Mouse (Mus musculus): ENCODE data around the gene Pmis2. TPM values are rescaled to one million over a fixed set of nuclear protein-coding genes. Genes with fewer than 3 reads are reported as not detected.

The Pmis2 gene
- not detected in 2 replicates for polyA plus RNA-seq (2016; fragmentation: Nextera tagmentation; extraction: Ambion mirVana)

- 72% methylated on average over 9 of the region's 9 CpGs for WGBS
- H3K27ac ChIP-seq: no peak within 1 kb of the TSS
- H3K36me3 ChIP-seq: no peaks in the 10 kb centered on the region
- H3K27me3 ChIP-seq: 0 out of 2 replicates have a peak, but pooled peaks cover 7% of the 10 kb centered on the region
- no peak within 1 kb of the TSS for H3K4me2 ChIP-seq (replicated peaks)
- ATAC-seq (ENCODE audit: low FRiP score): no peak
- H3K4me1 ChIP-seq: no peaks in the 10 kb centered on the region
- no peaks in the 10 kb centered on the region; the same call in 1 of the 2 replicates for H3K9me3 ChIP-seq (replicated peaks)
- H3K4me3 ChIP-seq: no peak within 1 kb of the TSS
- H3K9ac ChIP-seq: no peak within 1 kb of the TSS
These were observed at the start of gene Pmis2 for GRCm38 (mm10) chr7:30671480-30671879. TSS of gene Pmis2 (minus strand) at chr7:30671605.

GRCm38 (mm10) chr7:30719669-30720068 lies 48.3 kb upstream of the Pmis2 start:
- Histone ChIP-seq H3K9me3 (replicated peaks) (no peaks in the 10 kb centered on the region), H3K27ac (no peak overlapping the region)
- ATAC-seq (ENCODE audit: low FRiP score): no peak

DNA sequence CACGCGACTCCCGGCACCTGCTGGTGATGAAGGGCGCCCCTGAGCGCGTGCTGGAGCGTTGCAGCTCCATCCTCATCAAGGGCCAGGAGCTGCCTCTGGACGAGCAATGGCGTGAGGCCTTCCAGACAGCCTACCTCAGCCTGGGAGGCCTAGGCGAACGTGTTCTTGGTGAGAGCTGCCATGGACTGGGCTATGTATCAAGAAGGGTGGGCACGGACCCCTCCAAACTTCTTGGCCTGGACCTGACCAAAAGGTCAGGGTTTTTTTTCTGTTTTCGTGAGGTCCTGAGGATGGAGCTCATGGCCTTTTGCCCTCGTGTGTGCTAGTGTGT lies 46.3 kb upstream of the Pmis2 start:
- Histone ChIP-seq H3K27ac (no peak overlapping the region), H3K9ac (peak overlapping the region; percentile 27; the same call in 1 of the 2 replicates)

More at GRCm38 (mm10) chr7:30719669-30720068, 48.3 kb upstream of the Pmis2 start:
- Histone ChIP-seq H3K4me2 (replicated peaks) (no peak overlapping the region), H3K4me1 (peaks cover 13% of the 10 kb centered on the region), H3K4me3 (no peak overlapping the region), H3K36me3 (no peaks in the 10 kb centered on the region), H3K9ac (no peak overlapping the region), H3K27me3 (peaks cover 48% of the 10 kb centered on the region)
- WGBS: 92% methylated on average over 5 of the region's 5 CpGs

GRCm38 (mm10) chr7:30717006-30717715 lies 45.8 kb upstream of the Pmis2 start:
- peak; percentile 90 for ATAC-seq (ENCODE audit: low FRiP score)
- Histone ChIP-seq H3K9ac (peak overlapping the region; percentile 27; the same call in 1 of the 2 replicates), H3K27ac (no peak overlapping the region), H3K4me2 (replicated peaks) (peak overlapping the region; percentile 53), H3K27me3 (peaks cover 52% of the 10 kb centered on the region), H3K4me1 (peaks cover 13% of the 10 kb centered on the region), H3K36me3 (no peaks in the 10 kb centered on the region), H3K4me3 (peak overlapping the region; percentile 29), H3K9me3 (replicated peaks) (no peaks in the 10 kb centered on the region)
- 2% methylated on average over 43 of the region's 43 CpGs for WGBS

More for the DNA sequence above, 46.3 kb upstream of the Pmis2 start:
- H3K27me3 ChIP-seq: peaks cover 49% of the 10 kb centered on the region
- H3K36me3 ChIP-seq: no peaks in the 10 kb centered on the region
- WGBS: 12% methylated on average over 14 of the region's 14 CpGs
- no peak; the same call in 1 of the 2 replicates for ATAC-seq (ENCODE audit: low FRiP score)
- H3K4me3 ChIP-seq: peak overlapping the region; percentile 29
- peak overlapping the region; percentile 53 for H3K4me2 ChIP-seq (replicated peaks)
- no peaks in the 10 kb centered on the region for H3K9me3 ChIP-seq (replicated peaks)
- H3K4me1 ChIP-seq: peaks cover 13% of the 10 kb centered on the region

GRCm38 (mm10) chr7:30711942-30712341 lies 40.5 kb upstream of the Pmis2 start, which contains the start of gene Atp4a:
TSS of gene Atp4a (plus strand) at chr7:30712209.
- H3K9me3 ChIP-seq (replicated peaks): no peaks in the 10 kb centered on the region
- WGBS: 81% methylated on average over 3 of the region's 3 CpGs
- H3K36me3 ChIP-seq: no peaks in the 10 kb centered on the region
- H3K4me2 ChIP-seq (replicated peaks): no peak within 1 kb of the TSS
- H3K27me3 ChIP-seq: peaks cover 30% of the 10 kb centered on the region
- no peak within 1 kb of the TSS for H3K27ac ChIP-seq
- H3K4me3 ChIP-seq: no peak within 1 kb of the TSS
- no peak within 1 kb of the TSS for H3K9ac ChIP-seq
- H3K4me1 ChIP-seq: peaks cover 1% of the 10 kb centered on the region
- ATAC-seq (ENCODE audit: low FRiP score): no peak

- H3K27ac ChIP-seq: no peak overlapping the region
- no peak overlapping the region for H3K4me2 ChIP-seq (replicated peaks)
- ATAC-seq (ENCODE audit: low FRiP score): no peak
- no peak overlapping the region for H3K9ac ChIP-seq
- no peaks in the 10 kb centered on the region for H3K4me1 ChIP-seq
- H3K9me3 ChIP-seq (replicated peaks): no peaks in the 10 kb centered on the region
- H3K4me3 ChIP-seq: no peak overlapping the region
- H3K36me3 ChIP-seq: no peaks in the 10 kb centered on the region
- H3K27me3 ChIP-seq: peaks cover 5% of the 10 kb centered on the region; the same call in 1 of the 2 replicates
- WGBS: 95% methylated on average over 1 of the region's 1 CpGs
These were observed 36.0 kb upstream of the Pmis2 start for GRCm38 (mm10) chr7:30707441-30707840.

- ATAC-seq (ENCODE audit: low FRiP score): no peak
- 82% methylated on average over 8 of the region's 8 CpGs for WGBS
- Histone ChIP-seq H3K9me3 (replicated peaks) (no peaks in the 10 kb centered on the region), H3K4me3 (no peak overlapping the region), H3K36me3 (no peaks in the 10 kb centered on the region), H3K9ac (no peak overlapping the region), H3K4me1 (no peaks in the 10 kb centered on the region), H3K27ac (no peak overlapping the region), H3K27me3 (0 out of 2 replicates have a peak, but pooled peaks cover 3% of the 10 kb centered on the region), H3K4me2 (replicated peaks) (no peak overlapping the region)
These were observed 34.9 kb upstream of the Pmis2 start for GRCm38 (mm10) chr7:30706214-30706882.

GRCm38 (mm10) chr7:30698589-30698988 lies 27.2 kb upstream of the Pmis2 start, which contains the start of gene 2200002J24Rik:
TSS of gene 2200002J24Rik (plus strand) at chr7:30698926.
- Histone ChIP-seq H3K9ac (no peak within 1 kb of the TSS), H3K4me2 (replicated peaks) (no peak within 1 kb of the TSS), H3K9me3 (replicated peaks) (no peaks in the 10 kb centered on the region), H3K36me3 (no peaks in the 10 kb centered on the region), H3K27me3 (no peaks in the 10 kb centered on the region), H3K4me3 (no peak within 1 kb of the TSS), H3K4me1 (no peaks in the 10 kb centered on the region), H3K27ac (no peak within 1 kb of the TSS)
- ATAC-seq (ENCODE audit: low FRiP score): no peak
- 37% methylated on average over 9 of the region's 9 CpGs for WGBS

- Histone ChIP-seq H3K4me3 (no peak overlapping the region), H3K4me1 (no peaks in the 10 kb centered on the region), H3K9me3 (replicated peaks) (no peaks in the 10 kb centered on the region), H3K9ac (no peak overlapping the region), H3K36me3 (no peaks in the 10 kb centered on the region), H3K4me2 (replicated peaks) (no peak overlapping the region), H3K27me3 (no peaks in the 10 kb centered on the region), H3K27ac (no peak overlapping the region)
- 64% methylated on average over 5 of the region's 5 CpGs for WGBS
- ATAC-seq (ENCODE audit: low FRiP score): no peak
These were observed 26.7 kb upstream of the Pmis2 start for GRCm38 (mm10) chr7:30698101-30698500.

DNA sequence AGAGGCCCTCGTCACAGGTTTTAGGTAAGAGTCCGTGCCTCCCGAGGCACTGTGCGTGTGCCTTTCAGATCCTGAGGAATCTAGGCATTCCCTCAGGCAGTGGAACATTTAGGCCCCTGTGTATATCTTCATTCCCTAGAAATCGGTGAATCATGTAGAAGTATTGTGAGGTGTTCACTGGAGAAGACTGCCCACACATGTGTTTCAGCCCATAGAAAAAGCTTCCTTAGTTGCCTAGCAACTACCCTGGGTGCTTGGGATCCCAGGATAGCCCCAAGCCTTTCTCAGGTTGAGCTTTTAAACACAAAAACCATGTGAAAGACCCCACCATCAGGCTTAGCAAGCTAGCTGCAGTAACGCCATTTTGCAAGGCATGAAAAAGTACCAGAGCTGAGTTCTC lies 16.9 kb upstream of the Pmis2 start:
- ATAC-seq (ENCODE audit: low FRiP score): no peak
- Histone ChIP-seq H3K9ac (no peak overlapping the region), H3K27ac (no peak overlapping the region), H3K4me2 (replicated peaks) (no peak overlapping the region), H3K9me3 (replicated peaks) (no peaks in the 10 kb centered on the region), H3K4me3 (no peak overlapping the region), H3K36me3 (no peaks in the 10 kb centered on the region), H3K27me3 (peaks cover 21% of the 10 kb centered on the region), H3K4me1 (no peaks in the 10 kb centered on the region)
- WGBS: 70% methylated on average over 6 of the region's 6 CpGs

GRCm38 (mm10) chr7:30683425-30683824 lies 12.0 kb upstream of the Pmis2 start:
- H3K4me1 ChIP-seq: no peaks in the 10 kb centered on the region
- H3K4me3 ChIP-seq: no peak overlapping the region
- no peaks in the 10 kb centered on the region for H3K36me3 ChIP-seq
- H3K27ac ChIP-seq: no peak overlapping the region
- WGBS: 84% methylated on average over 2 of the region's 2 CpGs
- H3K4me2 ChIP-seq (replicated peaks): no peak overlapping the region
- peaks cover 21% of the 10 kb centered on the region for H3K27me3 ChIP-seq
- no peaks in the 10 kb centered on the region for H3K9me3 ChIP-seq (replicated peaks)
- no peak for ATAC-seq (ENCODE audit: low FRiP score)
- H3K9ac ChIP-seq: no peak overlapping the region

GRCm38 (mm10) chr7:30681897-30682296 lies 10.5 kb upstream of the Pmis2 start:
- Histone ChIP-seq H3K9me3 (replicated peaks) (no peaks in the 10 kb centered on the region), H3K9ac (no peak overlapping the region), H3K36me3 (no peaks in the 10 kb centered on the region), H3K4me2 (replicated peaks) (no peak overlapping the region), H3K4me1 (no peaks in the 10 kb centered on the region), H3K27ac (no peak overlapping the region), H3K4me3 (no peak overlapping the region), H3K27me3 (peaks cover 6% of the 10 kb centered on the region)
- WGBS: 71% methylated on average over 5 of the region's 5 CpGs
- ATAC-seq (ENCODE audit: low FRiP score): no peak
